Mouse (Mus musculus) C2C12 (cell line): Measurements from ENCODE around the gene Gm20388.

Source experiments
- CTCF ChIP-seq: IDR thresholded peaks from one replicate; pipeline ENCODE4 v1.5.1; 2011; ENCODE audit not compliant: control insufficient read depth, insufficient read depth, insufficient read length
- MYOD1 ChIP-seq: IDR thresholded peaks from one replicate; pipeline ENCODE4 v1.6.1; 2011; ENCODE audit warnings: low read depth; ENCODE audit not compliant: control insufficient read depth, insufficient read length
- USF1 ChIP-seq: IDR thresholded peaks from one replicate; pipeline ENCODE4 v1.6.1; 2011; ENCODE audit warnings: low read depth, mild to moderate bottlenecking, control low read depth, moderate library complexity

GRCm38 (mm10) chr8:122332753-122333506 is 2422.3 kb downstream of the Gm20388 start:
- TF ChIP-seq CTCF (peak; percentile 90), MYOD1 (no peak), USF1 (no peak)
